Mouse (Mus musculus) forebrain, embryonic 13.5 days (tissue): ENCODE measurements at regions not wholly inside any gene's neighbourhood (a gene's known extent, or its start where the extent isn't known, plus 50 kb on each side); places are given as distances from the start of the nearest gene placed in this dataset.
A peak's percentile ranks its signal among the peaks of the same experiment; 100 is the strongest.

Experiments
- ATAC-seq: fragments of 200-750 bp; cut with Nextera tagmentation; 2 replicates; pipeline ENCODE4 v1.8.0; 2017
- H3K27ac ChIP-seq: fragments of 300-500 bp; sonication (generic); 2 replicates; pipeline ENCODE4 v1.5.1; 2015; ENCODE audit warnings: inconsistent platforms, mild to moderate bottlenecking, moderate library complexity
- H3K27me3 ChIP-seq: fragments of 300-500 bp; sonication (generic); 2 replicates; pipeline ENCODE4 v1.6.1; 2015; ENCODE audit warnings: mild to moderate bottlenecking, inconsistent platforms
- H3K36me3 ChIP-seq: fragments of 300-500 bp; sonication (generic); 2 replicates; pipeline ENCODE4 v1.6.1; 2015; ENCODE audit warnings: mild to moderate bottlenecking, inconsistent platforms; ENCODE audit not compliant: poor library complexity, severe bottlenecking
- H3K4me1 ChIP-seq: fragments of 300-500 bp; sonication (generic); 2 replicates; pipeline ENCODE4 v1.6.1; 2015; ENCODE audit warnings: inconsistent platforms
- H3K4me2 ChIP-seq: fragments of 300-500 bp; sonication (generic); 2 replicates; pipeline ENCODE4 v1.6.1; 2015; ENCODE audit warnings: inconsistent platforms, mild to moderate bottlenecking, moderate library complexity
- H3K4me3 ChIP-seq: fragments of 300-500 bp; sonication (generic); 2 replicates; pipeline ENCODE4 v1.5.1; 2015; ENCODE audit warnings: mild to moderate bottlenecking, inconsistent platforms
- H3K9ac ChIP-seq: fragments of 300-500 bp; sonication (generic); 2 replicates; pipeline ENCODE4 v1.6.1; 2015; ENCODE audit warnings: mild to moderate bottlenecking, inconsistent platforms
- H3K9me3 ChIP-seq: fragments of 300-500 bp; sonication (generic); replicated peaks from 2 replicates; pipeline ENCODE4 v1.6.1; 2016; ENCODE audit warnings: inconsistent platforms
- WGBS: fragments of 180-500 bp; shearing (Covaris S2); methylation state at CpG from one replicate; pipeline ENCODE4 v1.1.7; 2015; 5-methylcytosine and 5-hydroxymethylcytosine counted together

DNA sequence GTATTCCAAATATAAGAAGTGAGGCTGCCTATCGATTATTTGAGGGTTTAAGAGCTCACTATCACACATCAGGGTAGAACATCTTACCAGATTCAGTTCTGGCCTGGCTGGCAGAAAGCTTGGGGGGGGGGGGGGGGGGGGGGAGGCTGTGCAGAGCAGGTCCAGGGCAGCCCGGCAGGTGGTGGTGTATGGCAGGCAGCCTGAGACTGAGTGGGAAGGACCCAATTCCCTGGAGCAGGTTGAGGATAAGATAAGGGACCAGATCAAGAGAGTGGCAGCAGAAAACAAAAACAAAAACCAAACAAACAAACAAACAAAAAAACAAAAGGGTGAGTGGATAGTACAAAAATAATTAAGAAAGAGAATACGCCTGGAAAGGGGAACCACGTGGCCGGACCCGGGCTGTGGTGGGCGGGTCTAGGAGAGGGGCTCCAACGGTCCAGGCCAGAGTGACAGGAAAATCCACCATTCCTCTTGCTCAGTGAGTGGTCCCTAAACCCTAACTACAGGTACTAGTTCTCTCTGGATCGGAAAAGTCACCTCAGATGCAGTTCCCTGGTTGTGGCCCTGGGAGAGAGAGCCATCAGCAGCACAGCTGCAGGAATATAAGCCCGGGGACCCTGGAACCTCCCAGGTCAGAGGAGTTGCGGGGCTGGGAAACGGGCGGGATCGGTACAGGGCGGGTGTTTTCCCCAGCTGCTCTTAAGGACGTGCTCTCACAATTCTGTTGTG, 73.3 kb downstream of the Vmn2r112 start:
- Histone ChIP-seq H3K27me3 (no peaks in the 10 kb centered on the region), H3K4me2 (peak overlapping the region; percentile 54), H3K36me3 (no peaks in the 10 kb centered on the region), H3K9ac (no peak overlapping the region), H3K27ac (no peak overlapping the region), H3K9me3 (0 out of 2 replicates have a peak, but pooled peaks cover 9% of the 10 kb centered on the region), H3K4me1 (no peaks in the 10 kb centered on the region), H3K4me3 (peak overlapping the region; percentile 40)
- peak; percentile 92 for ATAC-seq
- 19% methylated on average over 16 of the region's 16 CpGs for WGBS
